Mouse (Mus musculus): ENCODE measurements around the gene Ripor3.
A peak's percentile ranks its signal among the peaks of the same experiment; 100 is the strongest.

Gene Ripor3

DNA sequence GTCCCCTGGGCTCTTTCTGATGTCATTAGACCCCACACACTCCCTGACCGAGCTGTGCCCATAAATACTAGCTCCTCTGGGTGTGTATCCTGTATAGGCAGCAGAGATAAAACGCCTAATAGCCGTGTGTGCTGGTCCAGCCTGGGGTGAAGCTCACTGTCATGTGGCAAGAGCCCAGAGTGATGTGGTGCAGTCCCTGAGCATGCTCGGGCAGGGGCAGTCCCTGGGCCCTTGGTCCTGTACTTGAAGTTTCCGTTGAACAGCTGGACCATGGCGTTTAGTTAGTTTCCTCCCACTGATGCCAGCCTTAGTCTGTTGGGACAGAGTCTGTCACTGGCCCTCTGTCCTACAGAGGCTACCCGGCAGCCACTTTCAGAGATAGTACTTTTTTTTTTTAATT is 55.5 kb downstream of the Ripor3 start:
- no peak for DNase-seq (ENCODE audit: low read depth, low spot score)

DNA sequence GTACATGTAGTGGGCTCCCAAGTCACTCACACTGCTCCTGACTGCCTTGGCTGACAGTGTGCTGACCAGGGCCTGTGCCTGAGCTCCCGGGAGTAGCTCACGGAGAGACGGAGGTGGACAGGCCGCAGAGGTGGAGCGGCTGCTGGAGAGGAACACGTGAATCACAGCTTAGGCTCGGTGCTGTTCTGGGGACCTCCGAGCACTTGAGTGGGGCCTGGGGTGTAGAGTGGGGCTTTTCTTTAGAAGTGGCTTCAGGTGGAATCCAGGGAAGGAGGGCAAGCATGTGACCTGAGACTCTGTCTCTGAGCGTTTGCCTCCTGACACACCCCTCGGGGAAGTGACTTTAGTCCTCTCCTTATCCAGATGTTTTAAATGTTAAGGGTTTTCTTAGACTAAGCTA is 56.6 kb downstream of the Ripor3 start:
- DNase-seq (ENCODE audit: low read depth, low spot score) = no peak

DNA sequence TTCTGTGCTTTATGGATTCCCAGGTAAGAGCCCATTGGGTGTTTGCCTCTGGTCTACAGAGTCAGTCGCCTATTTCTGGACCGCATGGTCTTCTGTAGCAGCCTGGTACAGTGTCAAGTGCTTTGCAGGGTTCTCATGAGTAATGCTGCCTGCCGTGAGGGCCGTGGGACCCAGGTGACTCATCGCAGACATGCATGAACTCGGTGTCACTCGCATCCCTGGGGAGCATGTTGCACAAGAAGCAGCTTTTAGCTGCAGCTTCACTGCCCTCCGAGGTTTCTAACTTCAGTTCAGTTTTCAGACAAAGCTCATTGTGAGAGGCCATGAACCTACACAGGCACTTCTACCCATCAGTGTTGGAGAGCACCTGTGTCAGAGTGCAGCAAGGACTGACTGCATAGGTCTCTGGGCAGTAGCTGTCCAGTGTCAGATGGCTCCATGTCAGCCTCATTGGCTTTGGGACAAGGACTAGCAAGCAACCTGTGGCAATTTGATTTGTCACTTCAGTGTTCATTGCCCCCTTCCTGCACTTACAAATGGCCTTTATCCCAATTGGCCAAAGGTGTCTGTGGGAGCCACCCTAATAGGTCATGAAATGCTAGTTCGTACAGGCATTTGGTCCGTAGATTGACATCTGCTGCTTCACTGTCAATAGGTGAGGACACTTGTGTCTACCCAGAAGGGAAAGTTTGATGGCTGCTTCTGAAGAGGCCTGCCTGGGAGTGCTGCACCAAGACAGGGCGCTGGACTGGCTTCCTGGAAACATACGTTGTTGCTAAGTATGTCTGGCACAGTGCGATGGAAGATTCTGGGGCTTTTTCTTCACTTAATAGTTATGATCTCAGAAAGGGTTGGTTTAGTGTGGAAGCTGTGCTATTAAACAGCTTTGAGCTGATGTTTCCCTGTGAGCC is 58.9 kb downstream of the Ripor3 start:
- no peak for DNase-seq (ENCODE audit: low read depth, low spot score)

DNA sequence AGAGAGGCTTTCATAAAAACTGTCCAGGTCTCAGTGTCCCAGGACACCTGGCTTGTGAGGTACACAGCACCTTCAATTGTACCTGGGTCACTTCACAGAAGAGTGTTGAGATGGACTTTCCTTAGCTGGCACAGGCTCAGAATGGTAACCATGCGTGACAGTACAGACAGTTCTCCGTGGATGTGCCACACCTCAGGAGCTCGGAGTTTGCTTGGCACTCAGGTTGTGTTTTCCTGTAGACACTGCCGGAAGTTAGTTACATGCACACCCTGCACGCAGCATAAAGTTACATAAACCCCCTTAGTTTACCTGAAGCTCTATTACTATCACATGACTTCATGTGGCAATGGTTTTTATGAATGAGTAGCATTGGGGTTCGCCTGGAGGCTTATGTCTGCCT is 59.7 kb downstream of the Ripor3 start:
- DNase-seq (ENCODE audit: low read depth, low spot score) = no peak

DNA sequence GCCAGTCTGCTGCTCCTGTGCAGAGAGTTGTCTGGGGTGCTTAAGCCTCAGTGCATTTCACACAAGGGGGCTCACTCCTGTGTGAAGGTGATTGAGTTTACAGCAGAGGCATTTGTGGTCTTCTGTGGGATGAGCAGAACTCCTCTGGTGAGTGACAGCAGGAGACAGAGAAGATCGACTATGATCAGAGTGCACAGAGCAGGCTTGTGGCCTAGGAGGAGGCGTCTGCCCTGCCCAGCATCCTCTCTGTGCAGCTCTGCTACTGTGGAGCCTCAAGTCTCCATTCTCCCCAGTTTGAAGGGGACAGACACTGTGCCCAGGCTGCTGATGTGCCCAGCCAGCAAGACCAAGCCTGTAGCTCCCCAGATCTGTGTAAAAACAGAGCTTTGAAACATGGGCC is 60.6 kb downstream of the Ripor3 start:
- DNase-seq (ENCODE audit: low read depth, low spot score) = no peak

DNA sequence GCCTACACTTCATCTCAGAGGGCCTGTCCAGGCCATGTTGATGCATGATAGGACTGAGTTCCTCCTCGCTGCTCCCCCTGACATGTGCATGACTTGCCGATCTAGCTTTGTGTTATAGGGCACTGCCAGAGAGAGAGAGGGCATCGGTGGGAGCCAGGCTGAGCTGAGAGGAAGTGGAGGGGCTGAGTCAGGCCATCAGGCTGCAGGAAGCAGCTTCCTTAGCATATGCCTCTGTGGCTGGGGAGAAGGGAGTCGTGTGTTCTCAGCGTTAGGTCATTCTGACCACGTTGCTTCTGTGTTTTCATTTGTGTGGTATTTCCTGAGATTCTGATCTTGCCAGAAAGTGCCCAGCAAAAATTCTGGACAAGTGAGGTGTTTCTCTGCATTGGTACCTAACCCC is 61.2 kb downstream of the Ripor3 start:
- no peak for DNase-seq (ENCODE audit: low read depth, low spot score)

DNA sequence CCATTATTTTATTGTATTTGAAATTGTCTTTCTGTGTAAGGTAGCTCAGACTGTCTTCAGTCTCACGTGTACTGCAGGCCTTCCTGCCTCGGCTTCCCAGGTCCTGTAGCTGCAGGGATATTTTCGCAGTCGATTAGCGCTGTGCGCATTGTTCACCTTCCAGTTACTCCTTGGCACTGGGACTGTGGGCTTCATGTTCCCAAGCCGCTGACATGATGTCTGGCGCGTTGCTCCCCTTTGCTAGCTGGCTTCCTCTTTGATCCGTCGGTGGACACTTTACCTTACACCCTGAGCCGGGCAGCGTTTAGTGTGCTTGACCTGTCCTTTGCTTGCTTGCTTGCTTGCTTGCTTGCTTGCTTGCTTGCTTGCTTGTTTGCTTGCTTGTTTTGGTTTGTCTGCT is 61.9 kb downstream of the Ripor3 start:
- DNase-seq (ENCODE audit: low read depth, low spot score) = no peak

DNA sequence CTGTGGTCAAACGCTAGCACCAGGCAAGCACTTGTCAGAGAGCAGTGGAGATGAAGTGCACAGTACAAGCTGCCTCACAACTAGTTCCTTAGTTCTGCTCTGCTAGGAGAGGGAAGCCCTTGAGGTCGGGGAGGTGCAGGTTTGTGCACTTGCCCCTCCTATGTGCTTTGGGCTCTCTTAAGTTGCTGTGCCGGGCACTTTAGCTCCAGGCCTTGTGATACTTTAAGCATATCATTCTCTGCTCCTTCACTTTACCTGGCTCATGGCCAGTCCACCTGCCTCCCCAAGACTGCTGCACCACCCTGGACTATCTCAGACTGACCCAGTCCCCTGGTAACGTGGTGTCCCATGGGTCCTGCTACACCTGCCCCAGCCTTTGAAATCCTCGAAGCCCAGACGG is 62.4 kb downstream of the Ripor3 start:
- no peak for DNase-seq (ENCODE audit: low read depth, low spot score)

DNA sequence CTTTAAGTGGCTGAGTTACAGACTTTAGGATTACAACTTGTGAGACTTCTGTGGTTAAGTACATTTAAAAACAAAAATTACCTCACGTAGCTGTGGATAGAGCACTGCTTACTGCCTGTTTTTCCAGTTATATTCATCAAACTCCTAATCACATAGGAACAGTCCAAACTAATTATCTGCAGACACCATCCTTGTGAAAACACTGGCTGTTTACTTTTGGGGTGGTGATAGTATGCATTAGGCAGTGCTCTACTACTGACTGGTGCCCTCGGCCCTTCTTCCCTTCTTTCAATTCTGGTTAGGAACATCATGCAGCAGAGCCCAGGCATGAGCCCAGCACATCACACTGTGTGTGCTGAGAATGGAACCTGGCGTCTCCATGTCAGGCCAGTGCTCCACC is 63.2 kb downstream of the Ripor3 start:
- DNase-seq (ENCODE audit: low read depth, low spot score) = no peak

DNA sequence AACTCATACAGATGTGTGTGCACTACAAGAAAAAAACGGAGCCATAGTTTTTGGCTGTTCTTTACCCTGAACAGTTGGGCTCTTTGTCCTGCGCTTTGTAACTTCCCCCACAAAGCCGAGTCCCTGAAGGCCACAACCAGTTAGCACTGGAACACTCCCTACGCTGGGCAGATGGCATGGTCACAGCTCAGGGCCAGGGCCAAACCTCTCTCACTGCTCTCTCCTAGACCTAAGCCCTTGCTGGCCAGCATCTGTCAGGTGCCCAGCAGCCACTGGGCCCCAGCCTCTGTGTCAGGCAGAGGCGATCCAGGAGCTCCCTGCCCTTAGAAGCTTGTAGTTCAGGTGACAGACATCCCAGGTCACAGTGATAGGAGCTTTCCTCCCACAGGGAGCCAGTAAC is 65.0 kb downstream of the Ripor3 start:
- DNase-seq (ENCODE audit: low read depth, low spot score) = no peak

DNA sequence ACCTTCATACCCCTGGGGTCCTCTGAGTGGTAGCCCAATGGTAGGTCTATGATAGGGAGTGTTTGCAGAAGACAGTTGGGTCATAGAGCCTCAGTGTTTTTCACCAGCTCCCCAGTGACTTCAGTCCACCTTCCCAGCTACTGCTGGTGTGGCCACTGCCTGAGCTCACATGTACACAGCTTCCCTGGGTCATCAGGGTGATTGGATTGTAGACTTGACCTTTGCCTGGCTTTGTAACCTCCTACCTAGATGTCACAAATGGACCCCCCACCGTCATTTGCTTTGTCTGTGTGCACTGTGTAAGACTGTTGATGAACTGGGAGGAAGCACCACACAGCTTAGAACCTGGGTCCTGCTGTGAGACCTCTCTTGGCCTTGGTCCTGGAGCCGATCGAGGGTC is 66.2 kb downstream of the Ripor3 start:
- peak; percentile 42 for DNase-seq (ENCODE audit: low read depth, low spot score)

DNA sequence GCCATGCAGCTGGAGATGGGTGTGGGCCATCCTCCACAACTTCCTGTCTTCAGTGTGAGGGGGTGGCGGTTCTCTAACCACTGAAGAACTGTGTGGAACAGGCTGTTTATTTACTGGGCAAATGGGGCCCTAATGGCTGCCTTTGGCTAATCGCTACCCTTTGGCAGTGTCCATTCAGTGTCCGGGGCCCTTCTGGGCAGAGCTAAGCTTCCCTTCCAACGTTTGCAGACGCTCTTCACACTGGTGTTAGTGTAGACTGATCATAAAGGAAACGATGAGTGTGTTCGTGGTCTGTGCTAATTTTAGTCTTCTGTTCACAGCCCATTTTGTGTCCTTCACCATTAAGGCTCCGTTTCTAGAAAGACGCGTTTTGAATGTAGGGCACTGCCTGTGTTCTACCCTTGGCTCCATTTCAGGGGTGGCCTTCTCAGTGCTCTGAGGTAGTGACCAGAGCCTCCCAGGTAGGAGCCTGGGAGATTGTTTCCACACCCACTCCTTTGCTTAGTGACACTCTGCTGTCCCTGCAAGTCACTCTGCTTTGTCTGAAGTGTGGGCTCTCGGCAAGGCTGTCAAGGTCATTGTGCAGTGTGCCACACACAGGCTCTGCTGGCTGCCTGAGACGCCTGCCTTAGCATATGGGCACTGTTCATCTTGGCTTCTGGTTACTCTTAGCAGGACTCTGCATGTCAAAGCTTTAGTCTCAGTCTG is 67.3 kb downstream of the Ripor3 start:
- no peak for DNase-seq (ENCODE audit: low read depth, low spot score)

DNA sequence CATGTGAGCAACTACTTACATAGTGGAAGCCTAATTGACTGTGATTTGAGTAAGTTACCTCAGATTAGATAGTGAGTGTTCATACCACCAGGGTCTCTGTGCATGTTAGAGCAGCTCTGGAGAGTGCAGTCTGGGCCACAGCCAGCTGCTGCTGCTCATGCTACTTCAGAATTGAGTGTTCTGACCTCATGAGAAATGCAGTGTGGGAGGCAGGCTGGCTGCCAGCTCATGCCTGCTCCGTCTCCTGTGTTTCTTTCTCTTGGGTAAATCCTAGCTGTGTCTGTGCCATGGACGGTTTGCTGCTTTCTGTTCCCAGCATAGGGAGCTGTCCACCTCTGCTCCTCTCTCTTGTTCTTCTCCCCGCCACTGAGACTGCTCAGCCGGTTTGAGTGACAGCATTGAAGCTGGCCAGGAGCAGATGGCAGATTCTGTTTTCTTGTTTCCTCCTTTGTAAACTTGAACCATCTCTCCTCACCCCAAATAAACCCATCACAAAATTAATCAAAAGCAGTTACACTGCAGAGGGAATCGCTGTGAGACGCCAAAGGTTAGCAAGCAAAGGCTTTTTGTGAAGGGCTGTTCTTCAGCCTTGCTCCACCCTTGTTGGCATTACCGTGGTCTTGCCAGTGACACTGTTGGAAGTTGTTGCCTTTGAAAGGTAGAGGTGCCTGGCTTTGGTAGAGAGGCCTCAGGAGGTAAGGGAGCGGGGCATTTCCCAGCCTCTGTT is 68.1 kb downstream of the Ripor3 start:
- peak; percentile 28 for DNase-seq (ENCODE audit: low read depth, low spot score)

DNA sequence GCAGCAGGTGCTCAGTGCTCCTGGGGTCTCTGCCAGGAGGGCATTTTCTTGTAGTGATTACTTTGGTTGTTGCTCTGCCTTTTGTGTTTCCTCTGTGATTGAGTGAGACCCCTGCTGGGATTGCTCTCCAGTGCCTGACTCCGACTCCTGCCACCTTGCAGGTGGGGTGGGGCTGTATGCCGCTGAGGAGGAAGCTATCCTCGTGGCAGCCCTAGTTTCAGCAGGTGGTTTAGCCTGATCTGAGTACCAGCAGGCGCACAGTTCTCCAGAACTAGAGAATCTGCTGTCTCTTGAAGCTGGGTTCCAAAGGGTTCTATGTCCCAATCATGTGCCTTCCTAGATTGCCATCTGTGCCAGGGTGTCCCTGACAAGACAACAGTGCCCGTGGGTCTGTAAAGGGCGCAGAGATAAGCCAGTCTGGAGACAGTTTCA is 68.7 kb downstream of the Ripor3 start:
- peak; percentile 29 for DNase-seq (ENCODE audit: low read depth, low spot score)

DNA sequence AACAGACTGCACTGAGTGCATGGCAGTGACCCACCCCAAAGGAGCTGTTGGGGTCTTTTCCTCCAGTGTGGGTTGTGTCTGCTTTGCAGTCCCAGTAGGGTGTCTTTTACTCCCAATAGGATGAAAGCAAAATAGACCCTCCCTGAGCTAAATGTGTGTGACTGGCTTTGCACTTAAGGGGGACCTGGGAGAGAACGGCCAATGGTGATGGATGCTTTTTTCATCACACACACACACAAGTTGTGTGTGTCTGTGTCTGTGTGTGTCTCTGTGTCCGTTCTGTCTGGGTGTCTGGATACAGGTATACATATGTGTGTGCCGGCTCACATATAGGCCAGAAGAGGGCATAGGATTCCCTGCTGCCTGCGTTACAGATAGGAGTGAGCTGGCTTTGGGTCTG is 69.1 kb downstream of the Ripor3 start:
- no peak for DNase-seq (ENCODE audit: low read depth, low spot score)

DNA sequence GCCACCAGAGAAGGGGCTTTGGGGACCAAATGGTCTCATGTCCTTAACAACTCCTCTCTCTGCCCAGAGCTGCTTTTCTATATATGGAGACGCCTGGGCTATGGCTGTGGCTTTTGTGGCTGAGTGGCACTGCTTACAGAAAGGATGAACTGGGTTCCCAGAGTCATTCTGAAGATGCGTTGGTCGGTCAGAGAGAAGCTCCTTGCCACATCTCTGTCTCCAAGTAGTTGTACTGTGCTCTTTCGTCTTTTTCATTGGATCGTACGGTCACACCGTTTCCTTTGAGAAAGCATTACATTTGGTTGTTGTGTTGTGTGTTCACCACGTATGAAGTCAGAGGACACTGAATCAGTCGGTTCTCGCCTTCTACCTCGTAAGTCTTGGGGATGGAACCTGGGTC is 69.8 kb downstream of the Ripor3 start:
- no peak for DNase-seq (ENCODE audit: low read depth, low spot score)

DNA sequence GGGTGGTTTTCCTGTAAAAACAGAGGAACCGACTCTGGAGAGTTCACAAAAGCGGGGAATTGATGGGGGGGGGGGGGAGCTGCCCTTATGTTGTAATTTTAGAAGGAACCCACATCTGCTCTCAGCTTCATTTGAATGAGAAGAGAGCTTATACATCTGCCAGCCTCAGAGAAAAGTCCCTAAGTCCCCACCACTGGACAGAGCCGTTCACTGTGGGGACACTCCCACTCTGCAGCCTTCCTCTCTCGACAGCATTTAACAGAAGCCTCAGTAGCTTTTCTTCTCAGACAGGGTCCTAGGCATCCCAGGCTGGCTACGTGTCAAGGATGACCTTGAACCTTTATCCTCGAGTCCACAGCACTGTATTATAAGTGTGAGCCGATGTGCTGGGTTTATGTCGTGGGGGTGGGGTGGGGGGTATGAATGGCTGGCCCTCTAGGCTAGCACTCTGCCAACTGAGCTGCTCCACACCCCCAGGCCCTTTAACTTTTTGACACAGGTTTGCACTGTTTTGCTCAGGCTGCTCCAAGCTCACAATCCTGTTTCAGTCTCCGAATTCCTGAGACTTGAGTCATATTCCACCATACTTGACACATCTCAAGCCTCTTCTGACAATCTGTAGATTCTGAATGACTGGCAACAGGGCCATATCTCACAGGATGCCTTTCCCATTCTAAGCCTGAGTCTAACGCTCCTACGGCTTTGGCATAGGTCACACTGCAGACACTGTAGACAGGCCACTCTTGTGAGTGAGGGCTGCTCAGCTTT is 70.6 kb downstream of the Ripor3 start:
- DNase-seq (ENCODE audit: low read depth, low spot score) = no peak

DNA sequence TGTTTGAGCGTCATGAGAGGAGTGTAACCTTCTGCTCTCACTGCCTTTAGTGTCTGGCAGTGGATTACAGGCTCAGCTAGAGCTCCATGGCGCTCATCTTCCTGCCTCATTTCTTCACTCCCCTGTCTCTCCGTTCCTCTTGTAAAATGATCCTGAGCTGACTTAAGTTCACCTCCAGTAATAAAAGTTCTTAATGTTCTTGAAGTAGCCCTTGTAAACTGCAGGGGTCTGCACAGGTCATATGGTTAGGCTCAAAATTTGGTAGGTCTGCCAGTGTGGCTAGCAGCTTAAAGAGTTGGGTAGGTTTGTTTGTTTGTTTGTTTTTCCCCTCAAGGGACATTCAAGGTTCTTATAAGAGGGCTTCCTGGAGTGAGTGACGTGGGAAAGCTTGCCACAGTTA is 71.2 kb downstream of the Ripor3 start:
- no peak for DNase-seq (ENCODE audit: low read depth, low spot score)

DNA sequence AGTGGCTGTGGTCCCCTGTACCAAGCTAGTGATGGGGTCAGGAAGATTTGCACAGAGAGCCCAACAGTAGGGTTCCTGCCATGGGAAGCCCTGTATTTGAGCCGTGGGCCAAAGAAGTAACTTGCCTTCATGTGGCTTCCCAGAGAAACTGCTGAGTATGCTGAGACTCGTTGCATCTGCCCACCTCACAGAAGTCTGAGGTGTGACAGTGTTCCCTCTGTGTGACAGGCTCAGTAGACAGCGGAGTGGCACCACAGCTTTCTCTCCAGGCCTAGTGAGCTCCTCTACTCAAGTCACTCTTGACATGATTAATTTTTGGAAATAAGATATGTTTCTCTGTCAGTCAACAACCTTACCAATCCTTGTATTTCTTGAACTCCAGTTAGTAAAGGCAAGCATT is 71.6 kb downstream of the Ripor3 start:
- DNase-seq (ENCODE audit: low read depth, low spot score) = no peak

DNA sequence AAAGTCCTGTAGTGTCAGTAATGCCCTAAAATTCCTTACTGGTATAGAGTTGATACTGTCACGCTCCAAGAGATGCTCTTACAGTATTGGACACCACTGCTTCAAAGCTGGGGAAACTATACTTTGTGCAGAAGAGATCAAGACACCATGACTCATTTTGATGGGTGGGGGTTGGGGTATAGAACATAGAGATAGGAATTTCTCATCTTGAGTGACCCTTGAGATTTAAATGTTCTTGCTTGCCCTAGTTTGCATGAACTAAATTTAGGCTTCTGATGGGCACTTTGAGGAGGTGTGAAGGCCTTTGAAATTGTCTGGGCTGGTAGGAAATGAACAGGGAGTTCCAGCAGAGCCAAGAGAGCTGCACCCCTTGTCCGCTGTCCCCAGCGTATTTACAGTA is 74.5 kb downstream of the Ripor3 start:
- DNase-seq (ENCODE audit: low read depth, low spot score) = no peak

DNA sequence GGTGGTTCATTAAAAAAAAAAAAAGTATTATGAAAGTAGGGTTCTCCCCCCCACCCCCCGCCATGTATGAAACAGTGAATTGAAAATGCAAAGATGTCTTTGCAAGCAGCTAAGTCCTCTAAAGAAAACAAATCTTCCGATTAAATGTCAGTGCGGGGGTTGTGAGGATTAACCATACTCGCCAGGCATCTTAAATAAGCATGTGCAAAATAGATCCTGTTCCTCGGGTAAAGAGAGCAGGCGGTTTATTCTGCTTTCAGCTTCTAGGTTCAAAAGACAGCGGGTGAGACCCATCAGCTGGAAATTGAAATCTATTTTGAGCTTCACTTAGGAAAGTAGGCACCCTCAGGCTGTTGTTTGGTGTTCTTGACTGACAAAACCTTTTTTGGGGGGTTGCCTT is 77.0 kb downstream of the Ripor3 start:
- DNase-seq (ENCODE audit: low read depth, low spot score) = no peak
